Mouse (Mus musculus) CH12.LX (cell line): ENCODE results near the gene Srcap.

Source experiments
- POLR2A ChIP-seq: IDR thresholded peaks from 2 replicates; pipeline ENCODE4 v1.6.1; 2011; ENCODE audit warnings: low read depth, mild to moderate bottlenecking, improper control_type of control experiment, low read length
- USF1 ChIP-seq: IDR thresholded peaks from 2 replicates; pipeline ENCODE4 v1.6.1; 2014; ENCODE audit warnings: low read depth, mild to moderate bottlenecking, inconsistent platforms, low read length, improper control_type of control experiment

- TF ChIP-seq USF1 (no peak), POLR2A (no peak)
Measured at GRCm38 (mm10) chr7:127519284-127519683, 7.5 kb downstream of the Srcap start, which contains the start of gene Gm42715.
